Mouse (Mus musculus) CD8-positive naive resting alpha-beta T cell, adult 2 months (primary cell): ENCODE measurements around the gene Hsd17b1.
A peak's percentile ranks its signal among the peaks of the same experiment; 100 is the strongest.

Source experiments
- DNase-seq, 2 experiments: peaks; one replicate each; pipeline ENCODE4 v3.0.0; 2022; ENCODE audit warnings: low read depth in 2 of 2, low spot score in 2 of 2

The Hsd17b1 gene

GRCm38 (mm10) chr11:101078121-101078520 is at the start of gene Hsd17b1:
Gene Hsd17b1, plus strand, starts transcription at chr11:101078411.
- DNase-seq = no peak

GRCm38 (mm10) chr11:101029320-101029719 is 48.9 kb upstream of the Hsd17b1 start:
- DNase-seq = no peak

GRCm38 (mm10) chr11:101030136-101030807 is 47.9 kb upstream of the Hsd17b1 start:
- no peak for DNase-seq

- no peak for DNase-seq
Measured at GRCm38 (mm10) chr11:101030808-101031156, 47.4 kb upstream of the Hsd17b1 start.

- DNase-seq = no peak
Measured at GRCm38 (mm10) chr11:101031470-101031869, 46.7 kb upstream of the Hsd17b1 start.

- DNase-seq = no peak
Measured at GRCm38 (mm10) chr11:101033856-101034500, 44.2 kb upstream of the Hsd17b1 start.

- no peak for DNase-seq
Measured at GRCm38 (mm10) chr11:101034614-101035327, 43.4 kb upstream of the Hsd17b1 start.

GRCm38 (mm10) chr11:101035328-101035695 is 42.9 kb upstream of the Hsd17b1 start:
- DNase-seq = no peak

GRCm38 (mm10) chr11:101037795-101038194 is 40.4 kb upstream of the Hsd17b1 start:
- DNase-seq = no peak

- no peak for DNase-seq
Measured at GRCm38 (mm10) chr11:101045826-101046225, 32.4 kb upstream of the Hsd17b1 start.

GRCm38 (mm10) chr11:101046440-101046839 is 31.8 kb upstream of the Hsd17b1 start:
- no peak for DNase-seq

- DNase-seq = no peak
Measured at GRCm38 (mm10) chr11:101047502-101047901, 30.7 kb upstream of the Hsd17b1 start.

GRCm38 (mm10) chr11:101050359-101050758 is 27.9 kb upstream of the Hsd17b1 start:
- no peak for DNase-seq

GRCm38 (mm10) chr11:101051051-101051493 is 27.1 kb upstream of the Hsd17b1 start:
- DNase-seq = no peak

- DNase-seq = no peak
Measured at GRCm38 (mm10) chr11:101051617-101052016, 26.6 kb upstream of the Hsd17b1 start.

- DNase-seq = no peak
Measured at GRCm38 (mm10) chr11:101052751-101053473, 25.3 kb upstream of the Hsd17b1 start.

- no peak for DNase-seq
Measured at GRCm38 (mm10) chr11:101053974-101054373, 24.2 kb upstream of the Hsd17b1 start.

GRCm38 (mm10) chr11:101055418-101055817 is 22.8 kb upstream of the Hsd17b1 start:
- no peak for DNase-seq

- no peak for DNase-seq
Measured at GRCm38 (mm10) chr11:101056885-101057284, 21.3 kb upstream of the Hsd17b1 start.

GRCm38 (mm10) chr11:101057860-101058259 is 20.4 kb upstream of the Hsd17b1 start:
- DNase-seq = peak; percentile 86 to 90

- no peak for DNase-seq
Measured at GRCm38 (mm10) chr11:101058726-101059125, 19.5 kb upstream of the Hsd17b1 start.

GRCm38 (mm10) chr11:101059473-101059872 is 18.7 kb upstream of the Hsd17b1 start:
- DNase-seq = no peak
